Mouse (Mus musculus) brown adipose tissue, adult 24 weeks (tissue): Measurements from ENCODE around the gene Abi3. TPM values are rescaled to one million over a fixed set of nuclear protein-coding genes. Genes with fewer than 3 reads are reported as not detected.

Source experiments
- H3K27ac ChIP-seq: fragments of 200-500 bp; replicated peaks from 2 replicates; pipeline ENCODE4 v1.5.1; 2012; ENCODE audit warnings: low read depth, mild to moderate bottlenecking, low read length
- H3K4me1 ChIP-seq: fragments of 200-500 bp; 2 replicates; pipeline ENCODE4 v1.6.1; 2012; ENCODE audit warnings: low read length, mixed read lengths; ENCODE audit not compliant: control insufficient read depth, insufficient read depth, insufficient read length
- H3K4me3 ChIP-seq: fragments of 200-500 bp; 2 replicates; pipeline ENCODE4 v1.5.1; 2012; ENCODE audit warnings: low read depth, mild to moderate bottlenecking, low read length, moderate library complexity; ENCODE audit not compliant: insufficient read depth
- polyA plus RNA-seq: library from polyadenylated mRNA; stranded (reverse); fragments of >200 nt; gene quantifications from 2 replicates; pipeline ENCODE4 v1.2.4, GENCODE M21; 2012; ENCODE audit not compliant: missing spikeins, insufficient read depth, insufficient read length

Abi3 gene
- polyA plus RNA-seq, 1 experiment: 8.4 TPM

GRCm38 (mm10) chr11:95833006-95833570 is 9.2 kb downstream of the Abi3 start:
- Histone ChIP-seq H3K4me1 (peaks cover 46% of the 10 kb centered on the region), H3K27ac (no peak overlapping the region)

GRCm38 (mm10) chr11:95832129-95833005 is 9.9 kb downstream of the Abi3 start:
- no peak overlapping the region for H3K4me3 ChIP-seq
- 0 out of 2 replicates have a peak overlapping the region, but pooled peaks have one; percentile 6 for H3K27ac ChIP-seq
- H3K4me1 ChIP-seq: peaks cover 41% of the 10 kb centered on the region

More at GRCm38 (mm10) chr11:95833006-95833570, 9.2 kb downstream of the Abi3 start:
- H3K4me3 ChIP-seq: no peak overlapping the region

- H3K4me1 ChIP-seq: peaks cover 39% of the 10 kb centered on the region
- H3K27ac ChIP-seq: no peak overlapping the region
- H3K4me3 ChIP-seq: peak overlapping the region; percentile 44
These were observed 10.6 kb downstream of the Abi3 start for GRCm38 (mm10) chr11:95831641-95832040.

- H3K27ac ChIP-seq: no peak overlapping the region; the same call in 1 of the 2 replicates
- peaks cover 39% of the 10 kb centered on the region for H3K4me1 ChIP-seq
- peak overlapping the region; percentile 44 for H3K4me3 ChIP-seq
These were observed 11.0 kb downstream of the Abi3 start for GRCm38 (mm10) chr11:95831276-95831619.

GRCm38 (mm10) chr11:95830411-95831275 is 11.6 kb downstream of the Abi3 start:
- Histone ChIP-seq H3K27ac (0 out of 2 replicates have a peak overlapping the region, but pooled peaks have one; percentile 1), H3K4me3 (peak overlapping the region; percentile 44), H3K4me1 (peaks cover 36% of the 10 kb centered on the region)

- H3K27ac ChIP-seq: no peak overlapping the region; the same call in 1 of the 2 replicates
- H3K4me1 ChIP-seq: peaks cover 26% of the 10 kb centered on the region
- H3K4me3 ChIP-seq: 0 out of 2 replicates have a peak overlapping the region, but pooled peaks have one; percentile 44
These were observed 12.7 kb downstream of the Abi3 start for GRCm38 (mm10) chr11:95829526-95830050.

- Histone ChIP-seq H3K4me3 (peak overlapping the region; percentile 33), H3K4me1 (peaks cover 23% of the 10 kb centered on the region), H3K27ac (peak overlapping the region; percentile 62)
These were observed 13.9 kb downstream of the Abi3 start for GRCm38 (mm10) chr11:95828181-95828964.

- Histone ChIP-seq H3K27ac (peak overlapping the region; percentile 100), H3K4me1 (peaks cover 23% of the 10 kb centered on the region), H3K4me3 (peak overlapping the region; percentile 48)
These were observed 14.7 kb downstream of the Abi3 start for GRCm38 (mm10) chr11:95827464-95828085.

GRCm38 (mm10) chr11:95827168-95827447 is 15.2 kb downstream of the Abi3 start:
- peaks cover 23% of the 10 kb centered on the region for H3K4me1 ChIP-seq
- peak overlapping the region; percentile 48 for H3K4me3 ChIP-seq
- peak overlapping the region; percentile 100 for H3K27ac ChIP-seq

- H3K27ac ChIP-seq: peak overlapping the region; percentile 100
- peak overlapping the region; percentile 48 for H3K4me3 ChIP-seq
These were observed 15.7 kb downstream of the Abi3 start for GRCm38 (mm10) chr11:95826317-95827167.

GRCm38 (mm10) chr11:95825625-95826024 is 16.7 kb downstream of the Abi3 start:
- H3K4me1 ChIP-seq: peaks cover 21% of the 10 kb centered on the region
- peak overlapping the region; percentile 100 for H3K27ac ChIP-seq
- H3K4me3 ChIP-seq: peak overlapping the region; percentile 89

More at GRCm38 (mm10) chr11:95826317-95827167, 15.7 kb downstream of the Abi3 start:
- peaks cover 29% of the 10 kb centered on the region for H3K4me1 ChIP-seq

- peak overlapping the region; percentile 100 for H3K27ac ChIP-seq
- peak overlapping the region; percentile 89 for H3K4me3 ChIP-seq
These were observed 17.4 kb downstream of the Abi3 start for GRCm38 (mm10) chr11:95824877-95825243.

More at GRCm38 (mm10) chr11:95824877-95825243, 17.4 kb downstream of the Abi3 start:
- peaks cover 14% of the 10 kb centered on the region; the same call in 1 of the 2 replicates for H3K4me1 ChIP-seq
